Mouse (Mus musculus) embryonic facial prominence, embryonic 14.5 days (tissue): ENCODE measurements at regions not wholly inside any gene's neighbourhood (a gene's known extent, or its start where the extent isn't known, plus 50 kb on each side); places are given as distances from the start of the nearest gene placed in this dataset.

Source experiments
- ATAC-seq: fragments of 200-750 bp; cut with Nextera tagmentation; 2 replicates; pipeline ENCODE4 v1.8.0; 2017; ENCODE audit warnings: low read depth, moderate number of reproducible peaks, moderate TSS enrichment
- DNase-seq: peaks from one replicate; pipeline ENCODE4 v3.0.0-alpha.2; 2015; ENCODE audit warnings: low spot score
- H3K27ac ChIP-seq: fragments of 300-500 bp; sonication (generic); replicated peaks from 2 replicates; pipeline ENCODE4 v1.5.1; 2014; ENCODE audit warnings: low read depth, mild to moderate bottlenecking, low read length, moderate library complexity
- H3K27me3 ChIP-seq: fragments of 300-500 bp; sonication (generic); replicated peaks from 2 replicates; pipeline ENCODE4 v1.6.1; 2014; ENCODE audit warnings: low read length; ENCODE audit not compliant: control insufficient read depth, insufficient read depth
- H3K36me3 ChIP-seq: fragments of 300-500 bp; sonication (generic); 2 replicates; pipeline ENCODE4 v1.6.1; 2014; ENCODE audit warnings: low read length, mixed read lengths; ENCODE audit not compliant: control insufficient read depth, insufficient read depth
- H3K4me1 ChIP-seq: fragments of 300-500 bp; sonication (generic); 2 replicates; pipeline ENCODE4 v1.6.1; 2014; ENCODE audit warnings: antibody characterized with exemption, low read length; ENCODE audit not compliant: control insufficient read depth, insufficient read depth
- H3K4me2 ChIP-seq: fragments of 300-500 bp; sonication (generic); 2 replicates; pipeline ENCODE4 v1.6.1; 2014; ENCODE audit warnings: low read depth, mild to moderate bottlenecking, low read length, moderate library complexity, mixed read lengths
- H3K4me3 ChIP-seq: fragments of 300-500 bp; sonication (generic); 2 replicates; pipeline ENCODE4 v1.5.1; 2014; ENCODE audit warnings: low read depth, mild to moderate bottlenecking, low read length
- H3K9ac ChIP-seq: fragments of 300-500 bp; sonication (generic); 2 replicates; pipeline ENCODE4 v1.6.1; 2014; ENCODE audit warnings: low read depth, mild to moderate bottlenecking, low read length, moderate library complexity, mixed read lengths
- H3K9me3 ChIP-seq: fragments of 300-500 bp; sonication (generic); 2 replicates; pipeline ENCODE4 v1.6.1; 2016; ENCODE audit warnings: low read length; ENCODE audit not compliant: control insufficient read depth
- WGBS: fragments of 180-500 bp; shearing (Covaris S2); extraction: QIAGEN DNeasy Blood & Tissue Kit; methylation state at CpG from one replicate; pipeline ENCODE4 v1.1.7; 2014; 5-methylcytosine and 5-hydroxymethylcytosine counted together

- Histone ChIP-seq H3K27me3 (no peaks in the 10 kb centered on the region), H3K4me3 (no peak overlapping the region), H3K4me2 (no peak overlapping the region), H3K27ac (no peak overlapping the region), H3K9ac (no peak overlapping the region), H3K36me3 (no peaks in the 10 kb centered on the region), H3K4me1 (no peaks in the 10 kb centered on the region), H3K9me3 (no peaks in the 10 kb centered on the region)
- ATAC-seq (no peak), DNase-seq (no peak)
- whole genome bisulfite sequencing = 76% methylated on average over 2 of the region's 2 CpGs
Measured at GRCm38 (mm10) chr2:59424205-59424604, 60.2 kb upstream of the Dapl1 start.

- no peak overlapping the region for H3K9ac ChIP-seq
- peak; percentile 86 for DNase-seq
- H3K27me3 ChIP-seq = no peaks in the 10 kb centered on the region
- H3K4me1 ChIP-seq = no peaks in the 10 kb centered on the region
- no peaks in the 10 kb centered on the region for H3K36me3 ChIP-seq
- H3K4me3 ChIP-seq = no peak overlapping the region
- peak; percentile 84 for ATAC-seq
- H3K27ac ChIP-seq = no peak overlapping the region
- 28% methylated on average over 5 of the region's 5 CpGs for WGBS
- H3K4me2 ChIP-seq = no peak overlapping the region
- H3K9me3 ChIP-seq = no peaks in the 10 kb centered on the region
Measured at GRCm38 (mm10) chr2:59424729-59425128, 59.7 kb upstream of the Dapl1 start.

- H3K4me2 ChIP-seq = no peak overlapping the region
- no peaks in the 10 kb centered on the region for H3K36me3 ChIP-seq
- H3K27me3 ChIP-seq = no peaks in the 10 kb centered on the region
- H3K9me3 ChIP-seq = no peaks in the 10 kb centered on the region
- no peak for DNase-seq
- H3K4me1 ChIP-seq = no peaks in the 10 kb centered on the region
- no peak overlapping the region for H3K27ac ChIP-seq
- WGBS = 84% methylated on average over 4 of the region's 4 CpGs
- H3K9ac ChIP-seq = no peak overlapping the region
- ATAC-seq = no peak
- H3K4me3 ChIP-seq = no peak overlapping the region
Measured at GRCm38 (mm10) chr2:59425876-59426275, 58.6 kb upstream of the Dapl1 start.

- H3K4me2 ChIP-seq = no peak overlapping the region
- 71% methylated on average over 5 of the region's 5 CpGs for WGBS
- no peaks in the 10 kb centered on the region for H3K36me3 ChIP-seq
- H3K4me1 ChIP-seq = no peaks in the 10 kb centered on the region
- DNase-seq (no peak), ATAC-seq (no peak)
- H3K9ac ChIP-seq = no peak overlapping the region
- no peaks in the 10 kb centered on the region for H3K9me3 ChIP-seq
- H3K27ac ChIP-seq = no peak overlapping the region
- H3K27me3 ChIP-seq = no peaks in the 10 kb centered on the region
- no peak overlapping the region for H3K4me3 ChIP-seq
Measured at GRCm38 (mm10) chr2:59431466-59431865, 53.0 kb upstream of the Dapl1 start.

- Histone ChIP-seq H3K4me2 (no peak overlapping the region), H3K9ac (no peak overlapping the region), H3K4me1 (no peaks in the 10 kb centered on the region), H3K27ac (no peak overlapping the region), H3K36me3 (no peaks in the 10 kb centered on the region), H3K9me3 (no peaks in the 10 kb centered on the region), H3K27me3 (no peaks in the 10 kb centered on the region), H3K4me3 (no peak overlapping the region)
- DNase-seq (no peak), ATAC-seq (no peak)
- WGBS = 72% methylated on average over 7 of the region's 7 CpGs
Measured at GRCm38 (mm10) chr2:59431867-59432266, 52.6 kb upstream of the Dapl1 start.
